Mouse (Mus musculus) stomach, embryonic 15.5 days (tissue): ENCODE measurements around the gene Nomo1. TPM values are rescaled to one million over a fixed set of nuclear protein-coding genes. Genes with fewer than 3 reads are reported as not detected.

Experiments
- ATAC-seq: fragments of 200-750 bp; cut with Nextera tagmentation; 2 replicates; pipeline ENCODE4 v1.8.0; 2017; ENCODE audit warnings: low read depth, moderate number of reproducible peaks, moderate TSS enrichment; ENCODE audit not compliant: insufficient read depth, low FRiP score
- H3K27ac ChIP-seq: fragments of 300-500 bp; sonication (generic); 2 replicates; pipeline ENCODE4 v1.5.1; 2015; ENCODE audit warnings: mild to moderate bottlenecking, inconsistent platforms
- H3K27me3 ChIP-seq: fragments of 300-500 bp; sonication (generic); replicated peaks from 2 replicates; pipeline ENCODE4 v1.6.1; 2015; ENCODE audit warnings: inconsistent platforms
- H3K36me3 ChIP-seq: fragments of 300-500 bp; sonication (generic); 2 replicates; pipeline ENCODE4 v1.6.1; 2015; ENCODE audit warnings: inconsistent platforms
- H3K4me1 ChIP-seq: fragments of 300-500 bp; sonication (generic); 2 replicates; pipeline ENCODE4 v1.6.1; 2015; ENCODE audit warnings: inconsistent platforms
- H3K4me2 ChIP-seq: fragments of 300-500 bp; sonication (generic); 2 replicates; pipeline ENCODE4 v1.6.1; 2015; ENCODE audit warnings: mild to moderate bottlenecking, inconsistent platforms
- H3K4me3 ChIP-seq: fragments of 300-500 bp; sonication (generic); replicated peaks from 2 replicates; pipeline ENCODE4 v1.5.1; 2015; ENCODE audit warnings: inconsistent platforms
- H3K9ac ChIP-seq: fragments of 300-500 bp; sonication (generic); 2 replicates; pipeline ENCODE4 v1.6.1; 2015; ENCODE audit warnings: inconsistent platforms
- H3K9me3 ChIP-seq: fragments of 300-500 bp; sonication (generic); 2 replicates; pipeline ENCODE4 v1.6.1; 2016; ENCODE audit warnings: inconsistent platforms
- WGBS: fragments of 180-500 bp; shearing (Covaris S2); methylation state at CpG from one replicate; pipeline ENCODE4 v1.1.7; 2015; 5-methylcytosine and 5-hydroxymethylcytosine counted together
- polyA plus RNA-seq: library from polyadenylated mRNA; unstranded; fragments of >200 nt; fragmentation: Nextera tagmentation; extraction: Ambion mirVana; gene quantifications from 2 replicates; pipeline ENCODE4 v1.2.1, GENCODE M21; 2015

Gene Nomo1
- polyA plus RNA-seq: 44.7 and 54.1 TPM in 2 replicates

DNA sequence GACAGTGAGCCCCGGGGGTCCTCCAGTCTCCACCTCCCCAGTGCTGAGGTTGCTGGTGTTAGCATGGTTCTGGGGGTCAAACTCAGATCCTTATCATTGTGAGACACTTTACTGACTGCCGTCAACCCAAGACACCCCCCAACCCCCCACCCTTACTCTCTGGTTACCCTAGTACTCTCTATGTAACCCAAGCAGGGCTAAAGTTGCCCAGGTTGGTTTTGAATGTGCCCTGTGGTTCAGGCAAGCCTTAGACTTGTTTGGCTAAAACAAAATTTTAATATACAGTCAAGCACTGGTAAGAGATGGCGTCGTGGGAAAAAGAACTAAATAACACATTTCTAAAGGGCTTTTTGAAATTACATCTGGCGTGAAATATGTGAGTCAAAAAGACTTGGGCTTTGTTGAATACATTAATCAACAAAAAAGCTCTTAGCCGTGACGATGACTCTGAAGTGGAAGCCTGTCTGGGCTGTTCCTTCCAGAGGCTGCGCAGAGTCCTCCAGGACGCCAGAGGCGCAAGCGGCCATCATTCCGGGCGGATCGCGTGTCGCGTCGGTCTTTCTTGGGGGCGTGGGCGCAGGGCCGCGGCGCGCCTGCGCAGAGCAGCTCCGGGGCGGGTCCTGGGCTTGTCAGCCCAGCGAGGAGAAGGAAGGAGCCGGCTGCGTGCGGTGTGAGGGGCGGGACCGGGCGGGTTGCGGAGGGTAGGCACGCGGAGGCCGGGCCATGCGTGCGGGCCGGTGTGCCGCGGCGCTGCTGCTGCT lies at the start of gene Nomo1:
Gene Nomo1, plus strand, starts transcription at position 590 of the 761 bp plus-strand sequence.
- peak; percentile 90 for ATAC-seq
- Histone ChIP-seq H3K36me3 (peaks cover 4% of the 10 kb centered on the region; the same call in 1 of the 2 replicates), H3K4me1 (peaks cover 32% of the 10 kb centered on the region), H3K27ac (no peak within 1 kb of the TSS), H3K9me3 (no peaks in the 10 kb centered on the region), H3K9ac (peak within 1 kb of the TSS; percentile 70), H3K4me2 (peak within 1 kb of the TSS; percentile 83), H3K4me3 (peak within 1 kb of the TSS; percentile 86), H3K27me3 (no peaks in the 10 kb centered on the region)
- 5% methylated on average over 43 of the region's 44 CpGs for WGBS

DNA sequence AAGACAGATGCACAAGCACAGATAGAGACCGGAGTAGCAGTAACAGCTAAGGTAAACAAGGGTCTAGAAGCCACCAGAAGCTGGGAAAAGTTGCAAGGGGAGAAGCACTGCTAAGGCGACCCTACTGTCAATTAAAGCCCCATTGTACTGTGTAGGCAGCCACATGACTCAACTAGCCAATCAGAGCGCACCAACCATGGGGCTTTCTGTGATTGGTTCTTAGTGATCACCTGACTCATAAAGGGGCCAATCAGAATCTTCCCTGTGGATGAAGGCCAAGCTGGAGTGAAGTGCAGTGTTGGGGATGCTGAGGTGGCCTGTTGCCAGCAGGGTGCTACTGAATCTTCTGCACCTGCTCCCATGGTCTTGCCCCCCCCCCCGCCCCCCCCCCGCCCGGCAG lies 46.6 kb upstream of the Nomo1 start:
- Histone ChIP-seq H3K27ac (no peak overlapping the region), H3K4me1 (no peaks in the 10 kb centered on the region), H3K36me3 (no peaks in the 10 kb centered on the region), H3K4me3 (no peak overlapping the region), H3K9ac (no peak overlapping the region), H3K4me2 (no peak overlapping the region), H3K27me3 (no peaks in the 10 kb centered on the region), H3K9me3 (no peaks in the 10 kb centered on the region)
- WGBS: 67% methylated on average over 6 of the region's 6 CpGs
- no peak for ATAC-seq

DNA sequence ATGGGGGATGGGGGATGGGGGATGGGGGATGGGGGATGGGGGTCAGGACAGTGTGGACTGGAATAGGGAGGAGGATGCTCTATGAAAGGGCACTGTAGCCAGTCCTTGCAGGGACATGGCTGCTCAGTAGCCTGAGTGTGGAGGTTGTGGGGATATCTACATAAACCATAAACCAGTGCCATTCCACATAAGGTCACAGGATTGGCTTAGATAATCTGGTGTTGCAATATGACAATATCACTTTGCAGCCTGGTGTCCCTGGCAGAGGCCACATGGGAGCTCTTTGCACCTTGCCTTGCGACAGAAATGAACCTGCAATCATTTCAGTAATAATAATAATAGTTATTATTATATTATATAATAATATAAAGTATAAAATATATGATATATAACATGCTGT lies 45.2 kb upstream of the Nomo1 start:
- H3K4me2 ChIP-seq: no peak overlapping the region
- no peak for ATAC-seq
- H3K9ac ChIP-seq: no peak overlapping the region
- no peak overlapping the region for H3K27ac ChIP-seq
- H3K4me3 ChIP-seq: no peak overlapping the region
- H3K4me1 ChIP-seq: no peaks in the 10 kb centered on the region
- no peaks in the 10 kb centered on the region for H3K36me3 ChIP-seq
- no peaks in the 10 kb centered on the region for H3K9me3 ChIP-seq
- H3K27me3 ChIP-seq: no peaks in the 10 kb centered on the region
- 91% methylated on average over 1 of the region's 1 CpGs for WGBS

DNA sequence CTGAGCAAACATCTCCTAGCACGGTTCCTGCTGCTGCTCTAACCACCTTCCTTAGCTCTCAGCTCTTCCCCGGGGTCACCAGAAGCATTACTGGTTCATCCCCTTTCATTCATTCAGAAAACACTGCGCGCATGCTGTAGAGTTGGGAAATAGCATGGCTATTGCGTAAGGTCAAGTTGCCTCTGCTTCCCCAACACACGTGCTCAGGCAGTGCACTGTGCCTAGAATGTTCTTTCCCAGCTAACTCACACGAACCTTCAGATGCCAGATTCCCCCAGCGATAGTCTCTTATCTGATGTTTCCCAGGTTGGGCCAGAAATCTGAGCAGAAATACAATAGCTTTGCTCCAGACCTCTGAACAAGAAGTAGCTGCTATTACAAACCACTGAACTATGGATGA lies 41.0 kb upstream of the Nomo1 start:
- Histone ChIP-seq H3K36me3 (no peaks in the 10 kb centered on the region), H3K9ac (no peak overlapping the region), H3K4me1 (no peaks in the 10 kb centered on the region), H3K9me3 (no peaks in the 10 kb centered on the region), H3K4me3 (no peak overlapping the region), H3K27me3 (no peaks in the 10 kb centered on the region), H3K4me2 (no peak overlapping the region), H3K27ac (no peak overlapping the region)
- 74% methylated on average over 8 of the region's 8 CpGs for whole genome bisulfite sequencing
- ATAC-seq: no peak

DNA sequence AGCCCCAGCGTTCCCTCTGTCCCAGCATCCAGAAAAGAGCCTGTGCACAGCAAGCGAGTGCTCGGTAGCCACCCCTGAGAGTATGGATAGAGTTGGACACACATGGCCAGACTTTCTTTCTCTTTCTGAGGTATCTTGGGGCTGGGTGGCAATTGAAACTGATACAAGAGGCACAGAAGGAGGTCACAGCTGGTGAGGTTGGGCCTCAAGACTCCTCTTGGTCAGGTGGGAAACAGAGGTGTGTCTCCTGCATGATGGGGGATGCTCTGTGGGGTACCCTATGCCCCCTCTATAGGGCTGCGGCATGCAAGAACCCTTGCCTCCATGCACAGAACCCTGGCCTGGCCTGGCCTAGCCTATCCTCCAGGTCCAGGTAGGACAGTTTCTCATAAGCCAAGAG lies 32.9 kb upstream of the Nomo1 start:
- no peaks in the 10 kb centered on the region for H3K9me3 ChIP-seq
- no peak for ATAC-seq
- H3K27me3 ChIP-seq: no peaks in the 10 kb centered on the region
- no peak overlapping the region for H3K27ac ChIP-seq
- H3K4me3 ChIP-seq: no peak overlapping the region
- WGBS: 90% methylated on average over 4 of the region's 4 CpGs
- no peaks in the 10 kb centered on the region for H3K4me1 ChIP-seq
- no peaks in the 10 kb centered on the region for H3K36me3 ChIP-seq
- H3K4me2 ChIP-seq: no peak overlapping the region
- H3K9ac ChIP-seq: no peak overlapping the region

DNA sequence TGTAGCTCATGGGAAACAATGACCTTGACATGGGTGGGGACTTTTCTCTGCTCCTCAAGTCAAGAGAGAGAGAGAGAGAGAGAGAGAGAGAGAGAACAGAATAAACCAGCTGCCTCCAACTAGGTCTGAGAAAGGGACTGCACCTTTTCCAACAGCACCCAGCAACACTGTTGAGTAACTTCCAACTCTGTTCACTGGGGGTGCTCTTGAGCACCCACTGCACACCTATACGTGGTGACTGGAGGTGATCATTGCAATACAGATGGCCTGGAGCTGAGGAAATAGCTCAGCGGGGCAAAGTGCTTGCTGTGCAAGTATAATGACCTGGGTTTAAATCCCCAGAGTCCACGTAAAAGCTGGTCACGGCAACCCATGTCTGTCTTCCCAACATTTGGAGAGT lies 30.8 kb upstream of the Nomo1 start:
- H3K9ac ChIP-seq: no peak overlapping the region
- H3K27me3 ChIP-seq: no peaks in the 10 kb centered on the region
- H3K4me2 ChIP-seq: no peak overlapping the region
- ATAC-seq: no peak
- no peak overlapping the region for H3K4me3 ChIP-seq
- H3K27ac ChIP-seq: no peak overlapping the region
- H3K4me1 ChIP-seq: no peaks in the 10 kb centered on the region
- 53% methylated on average over 4 of the region's 4 CpGs for WGBS
- no peaks in the 10 kb centered on the region for H3K9me3 ChIP-seq
- H3K36me3 ChIP-seq: no peaks in the 10 kb centered on the region

DNA sequence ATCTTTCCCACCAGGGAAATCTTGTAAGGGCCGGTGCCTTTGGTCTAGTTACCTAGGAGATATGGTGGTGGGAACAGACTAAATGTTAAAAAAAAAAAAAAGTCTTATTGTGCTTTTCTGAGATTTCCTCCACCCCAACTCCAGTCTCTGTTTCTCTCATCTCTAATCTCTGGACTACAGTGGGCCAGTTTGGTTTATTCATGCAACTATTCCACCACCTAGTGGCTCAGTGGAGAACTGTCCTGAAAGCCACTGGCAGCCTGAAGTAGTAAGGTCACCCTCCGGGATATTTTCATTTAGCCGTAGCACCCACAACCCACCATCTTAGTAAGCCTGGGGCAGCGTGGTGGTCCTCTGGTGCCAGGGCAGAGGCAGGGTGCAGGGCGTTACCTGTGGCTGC lies 23.9 kb upstream of the Nomo1 start:
- Histone ChIP-seq H3K27ac (no peak overlapping the region), H3K27me3 (no peaks in the 10 kb centered on the region), H3K9me3 (no peaks in the 10 kb centered on the region), H3K4me1 (peaks cover 14% of the 10 kb centered on the region), H3K4me2 (no peak overlapping the region), H3K4me3 (no peak overlapping the region), H3K36me3 (no peaks in the 10 kb centered on the region), H3K9ac (no peak overlapping the region)
- 13% methylated on average over 5 of the region's 5 CpGs for WGBS
- peak; percentile 16; the same call in 1 of the 2 replicates for ATAC-seq

DNA sequence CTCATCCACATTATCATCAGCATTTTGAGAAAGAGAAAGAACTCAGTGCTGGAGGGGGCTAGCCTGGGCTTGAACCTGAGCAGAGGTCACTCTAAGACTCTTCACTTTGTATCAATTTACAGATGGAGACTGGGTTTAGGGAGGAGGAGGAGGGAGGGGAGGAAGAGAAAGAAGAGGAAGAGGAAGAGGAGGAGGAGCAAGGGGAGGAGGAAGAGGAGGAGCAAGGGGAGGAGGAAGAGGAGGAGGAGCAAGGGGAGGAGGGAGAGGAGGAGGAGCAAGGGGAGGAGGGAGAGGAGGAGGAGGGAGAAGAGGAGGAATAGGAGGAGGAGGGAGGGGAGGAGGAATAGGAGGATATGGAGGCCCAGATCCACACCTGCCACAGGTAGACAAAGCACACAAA lies 21.4 kb upstream of the Nomo1 start:
- no peak for ATAC-seq
- H3K9me3 ChIP-seq: no peaks in the 10 kb centered on the region
- no peak overlapping the region for H3K9ac ChIP-seq
- H3K27me3 ChIP-seq: no peaks in the 10 kb centered on the region
- no peak overlapping the region for H3K27ac ChIP-seq
- peaks cover 14% of the 10 kb centered on the region for H3K4me1 ChIP-seq
- no peaks in the 10 kb centered on the region for H3K36me3 ChIP-seq
- no peak overlapping the region for H3K4me3 ChIP-seq
- no peak overlapping the region for H3K4me2 ChIP-seq

DNA sequence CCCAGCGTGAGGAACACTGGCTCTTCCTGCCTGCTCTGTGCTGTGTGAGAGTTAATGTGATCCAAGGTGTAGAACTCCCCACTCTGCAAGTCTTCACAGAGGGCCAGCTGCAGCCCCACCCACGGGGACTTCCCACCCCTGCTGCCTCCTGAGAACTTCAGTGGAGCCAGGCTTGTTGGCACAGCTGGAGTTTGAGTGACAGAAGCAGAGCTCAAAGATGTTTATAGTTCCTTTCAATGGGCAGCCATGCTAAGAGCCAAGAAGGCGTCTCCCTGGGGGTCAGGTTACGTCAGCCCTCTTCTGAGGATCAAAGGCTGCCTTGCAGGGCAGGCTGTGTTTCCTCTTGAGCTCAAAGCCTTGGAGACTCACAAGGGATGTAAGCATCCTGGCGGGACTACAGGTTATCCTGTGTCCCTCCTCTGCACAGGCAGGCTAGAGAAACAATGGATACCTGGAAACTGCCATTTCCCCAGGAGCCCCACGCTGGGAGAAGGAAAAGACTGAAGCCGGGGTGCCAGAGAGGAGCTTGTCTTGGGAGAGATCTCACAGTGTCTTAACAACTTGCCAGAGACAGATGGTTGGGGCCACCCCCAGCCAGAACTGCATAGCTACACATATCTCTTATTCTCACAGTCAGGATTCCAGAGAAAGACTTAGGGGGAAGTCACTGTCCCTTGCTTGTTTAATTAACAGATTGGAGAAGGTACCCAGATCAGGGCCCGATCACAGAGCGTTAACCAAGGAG lies 20.1 kb upstream of the Nomo1 start:
- Histone ChIP-seq H3K27ac (peak overlapping the region; percentile 59), H3K4me1 (peaks cover 14% of the 10 kb centered on the region), H3K4me3 (no peak overlapping the region), H3K27me3 (no peaks in the 10 kb centered on the region), H3K9me3 (no peaks in the 10 kb centered on the region), H3K36me3 (no peaks in the 10 kb centered on the region), H3K9ac (no peak overlapping the region), H3K4me2 (no peak overlapping the region)
- 18% methylated on average over 9 of the region's 9 CpGs for WGBS
- ATAC-seq: peak; percentile 76

DNA sequence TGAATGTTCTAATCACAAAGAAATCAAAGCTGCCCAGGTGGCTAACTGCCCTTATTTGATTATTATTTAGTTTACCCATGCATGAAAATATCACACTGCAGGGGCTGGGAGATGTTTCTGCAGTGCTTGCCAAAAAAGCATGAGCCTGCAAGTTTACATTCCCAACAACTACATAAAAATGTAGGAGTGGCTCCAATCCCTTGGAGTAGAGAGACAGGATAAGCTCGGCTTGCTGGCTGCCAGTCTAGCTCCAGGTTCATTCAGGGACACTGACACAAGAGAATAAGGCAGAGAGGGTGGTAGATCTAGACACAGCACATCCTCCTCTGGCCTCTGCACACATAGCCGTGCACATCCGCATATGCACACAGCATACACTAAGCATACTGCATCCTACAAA lies 13.9 kb upstream of the Nomo1 start:
- Histone ChIP-seq H3K9ac (no peak overlapping the region), H3K4me3 (no peak overlapping the region), H3K4me2 (no peak overlapping the region), H3K9me3 (no peaks in the 10 kb centered on the region), H3K27ac (no peak overlapping the region), H3K36me3 (no peaks in the 10 kb centered on the region), H3K27me3 (no peaks in the 10 kb centered on the region), H3K4me1 (no peaks in the 10 kb centered on the region)
- 69% methylated on average over 3 of the region's 3 CpGs for WGBS
- ATAC-seq: no peak

DNA sequence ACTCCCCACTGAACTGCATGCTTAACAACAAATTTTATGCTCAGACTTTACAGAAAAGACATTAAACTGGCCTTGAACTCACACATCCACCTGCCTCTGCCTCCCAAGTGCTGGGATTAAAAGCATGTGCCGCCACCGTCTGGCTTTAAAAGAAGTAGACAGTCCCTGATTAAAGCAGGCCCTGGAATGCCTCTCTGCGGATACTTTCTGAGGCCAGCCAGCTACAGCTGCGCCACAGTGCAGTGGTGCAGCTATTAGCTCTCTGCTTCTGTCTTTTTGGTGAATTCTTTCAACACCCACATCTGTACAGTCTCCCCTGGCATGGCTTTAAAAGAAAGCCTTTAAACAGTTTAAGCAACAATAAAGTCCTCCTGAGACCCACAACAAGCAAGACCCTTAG lies 11.5 kb upstream of the Nomo1 start:
- ATAC-seq: no peak
- H3K9me3 ChIP-seq: no peaks in the 10 kb centered on the region
- H3K4me2 ChIP-seq: no peak overlapping the region
- no peak overlapping the region for H3K9ac ChIP-seq
- H3K36me3 ChIP-seq: no peaks in the 10 kb centered on the region
- no peak overlapping the region for H3K27ac ChIP-seq
- no peak overlapping the region for H3K4me3 ChIP-seq
- WGBS: 45% methylated on average over 4 of the region's 4 CpGs
- no peaks in the 10 kb centered on the region for H3K4me1 ChIP-seq
- H3K27me3 ChIP-seq: no peaks in the 10 kb centered on the region

DNA sequence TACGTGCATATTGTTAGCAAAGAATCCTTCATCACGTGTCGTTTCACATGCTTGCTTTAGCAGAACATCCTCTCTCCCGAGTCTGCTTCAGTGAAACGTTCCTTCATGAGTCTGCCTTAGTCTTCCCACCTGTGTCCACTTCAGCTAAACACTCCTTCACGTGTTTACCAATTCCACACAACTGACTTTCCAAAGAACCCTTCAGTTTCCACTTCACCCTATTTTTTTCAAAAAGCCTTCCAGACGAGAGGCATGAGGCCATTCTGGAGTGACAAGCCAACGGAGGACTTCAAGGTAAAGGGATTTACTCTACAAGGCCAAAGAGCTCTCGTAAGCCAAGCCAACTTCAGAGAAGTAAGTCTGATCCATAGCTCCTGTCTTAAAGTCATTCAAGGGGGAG lies 8.1 kb upstream of the Nomo1 start:
- Histone ChIP-seq H3K9ac (no peak overlapping the region), H3K27ac (no peak overlapping the region), H3K27me3 (no peaks in the 10 kb centered on the region), H3K36me3 (no peaks in the 10 kb centered on the region), H3K9me3 (no peaks in the 10 kb centered on the region), H3K4me3 (no peak overlapping the region), H3K4me2 (no peak overlapping the region), H3K4me1 (peaks cover 8% of the 10 kb centered on the region)
- 73% methylated on average over 9 of the region's 9 CpGs for WGBS
- ATAC-seq: no peak
